Mouse (Mus musculus) lung, embryonic 15.5 days (tissue): ENCODE data around the gene Atp8b2. TPM values are rescaled to one million over a fixed set of nuclear protein-coding genes. Genes with fewer than 3 reads are reported as not detected.

ENCODE experiments used
- ATAC-seq: fragments of 200-750 bp; cut with Nextera tagmentation; 2 replicates; pipeline ENCODE4 v1.8.0; 2017; ENCODE audit warnings: moderate number of reproducible peaks, borderline replicate concordance; ENCODE audit not compliant: low FRiP score, low TSS enrichment; ENCODE audit errors: extremely low read depth
- H3K27ac ChIP-seq: fragments of 300-500 bp; sonication (generic); 2 replicates; pipeline ENCODE4 v1.5.1; 2015; ENCODE audit warnings: moderate library complexity, mild to moderate bottlenecking, inconsistent platforms
- H3K27me3 ChIP-seq: fragments of 300-500 bp; sonication (generic); 2 replicates; pipeline ENCODE4 v1.6.1; 2015; ENCODE audit warnings: inconsistent platforms
- H3K36me3 ChIP-seq: fragments of 300-500 bp; sonication (generic); 2 replicates; pipeline ENCODE4 v1.6.1; 2015; ENCODE audit warnings: inconsistent platforms
- H3K4me1 ChIP-seq: fragments of 300-500 bp; sonication (generic); 2 replicates; pipeline ENCODE4 v1.6.1; 2015; ENCODE audit warnings: inconsistent platforms
- H3K4me2 ChIP-seq: fragments of 300-500 bp; sonication (generic); 2 replicates; pipeline ENCODE4 v1.6.1; 2015; ENCODE audit warnings: inconsistent platforms, mild to moderate bottlenecking, moderate library complexity
- H3K4me3 ChIP-seq: fragments of 300-500 bp; sonication (generic); 2 replicates; pipeline ENCODE4 v1.5.1; 2015; ENCODE audit warnings: mild to moderate bottlenecking, inconsistent platforms
- H3K9ac ChIP-seq: fragments of 300-500 bp; sonication (generic); 2 replicates; pipeline ENCODE4 v1.6.1; 2015; ENCODE audit warnings: inconsistent platforms
- H3K9me3 ChIP-seq: fragments of 300-500 bp; sonication (generic); 2 replicates; pipeline ENCODE4 v1.6.1; 2016; ENCODE audit warnings: inconsistent platforms
- WGBS: fragments of 180-500 bp; shearing (Covaris S2); methylation state at CpG from one replicate; pipeline ENCODE4 v1.1.7; 2015; 5-methylcytosine and 5-hydroxymethylcytosine counted together
- polyA plus RNA-seq: library from polyadenylated mRNA; unstranded; fragments of >200 nt; fragmentation: Nextera tagmentation; extraction: Ambion mirVana; gene quantifications from 2 replicates; pipeline ENCODE4 v1.2.1, GENCODE M21; 2015

Atp8b2 gene
- polyA plus RNA-seq, 1 experiment from 2014 or later, result 14.8 TPM

GRCm38 (mm10) chr3:89916622-89917021, 46.7 kb downstream of the Atp8b2 start:
- Histone ChIP-seq H3K27ac (no peak overlapping the region), H3K27me3 (peaks cover 13% of the 10 kb centered on the region; the same call in 1 of the 2 replicates), H3K4me2 (no peak overlapping the region), H3K36me3 (no peaks in the 10 kb centered on the region), H3K4me1 (peaks cover 22% of the 10 kb centered on the region), H3K4me3 (no peak overlapping the region), H3K9ac (no peak overlapping the region), H3K9me3 (no peaks in the 10 kb centered on the region)
- 61% methylated on average over 1 of the region's 1 CpGs for WGBS
- no peak for ATAC-seq

GRCm38 (mm10) chr3:89914700-89915099, 48.6 kb downstream of the Atp8b2 start:
- Histone ChIP-seq H3K27me3 (peaks cover 18% of the 10 kb centered on the region; the same call in 1 of the 2 replicates), H3K9ac (no peak overlapping the region), H3K4me1 (peaks cover 38% of the 10 kb centered on the region), H3K4me3 (no peak overlapping the region), H3K36me3 (no peaks in the 10 kb centered on the region), H3K27ac (no peak overlapping the region), H3K9me3 (no peaks in the 10 kb centered on the region), H3K4me2 (no peak overlapping the region)
- ATAC-seq, result no peak
- 40% methylated on average over 4 of the region's 4 CpGs for WGBS

- Histone ChIP-seq H3K9ac (peak within 1 kb of the TSS; percentile 42), H3K27ac (peak within 1 kb of the TSS; percentile 54; the same call in 1 of the 2 replicates)
- 2% methylated on average over 75 of the region's 75 CpGs for WGBS
These were observed 50.5 kb downstream of the Atp8b2 start, which contains the start of gene Il6ra for GRCm38 (mm10) chr3:89912543-89913391. Gene Il6ra, minus strand, starts transcription at chr3:89913196.

GRCm38 (mm10) chr3:89912108-89912542, 51.2 kb downstream of the Atp8b2 start:
- no peak for ATAC-seq
- WGBS, result 35% methylated on average over 6 of the region's 6 CpGs
- Histone ChIP-seq H3K27me3 (peaks cover 18% of the 10 kb centered on the region; the same call in 1 of the 2 replicates), H3K27ac (no peak overlapping the region), H3K9ac (no peak overlapping the region), H3K36me3 (no peaks in the 10 kb centered on the region), H3K4me3 (peak overlapping the region; percentile 46), H3K4me2 (peak overlapping the region; percentile 97), H3K9me3 (no peaks in the 10 kb centered on the region), H3K4me1 (peaks cover 48% of the 10 kb centered on the region)

More at GRCm38 (mm10) chr3:89912543-89913391, 50.5 kb downstream of the Atp8b2 start, which contains the start of gene Il6ra:
- peaks cover 48% of the 10 kb centered on the region for H3K4me1 ChIP-seq
- peak; percentile 76 for ATAC-seq
- H3K4me3 ChIP-seq, result peak within 1 kb of the TSS; percentile 46
- H3K27me3 ChIP-seq, result peaks cover 18% of the 10 kb centered on the region; the same call in 1 of the 2 replicates
- no peaks in the 10 kb centered on the region for H3K9me3 ChIP-seq
- peak within 1 kb of the TSS; percentile 97 for H3K4me2 ChIP-seq
- H3K36me3 ChIP-seq, result no peaks in the 10 kb centered on the region

GRCm38 (mm10) chr3:89911207-89911606, 52.1 kb downstream of the Atp8b2 start:
- Histone ChIP-seq H3K9ac (no peak overlapping the region), H3K4me2 (no peak overlapping the region), H3K4me3 (no peak overlapping the region), H3K9me3 (no peaks in the 10 kb centered on the region), H3K27ac (no peak overlapping the region), H3K27me3 (peaks cover 18% of the 10 kb centered on the region; the same call in 1 of the 2 replicates), H3K4me1 (peaks cover 48% of the 10 kb centered on the region), H3K36me3 (no peaks in the 10 kb centered on the region)
- 65% methylated on average over 3 of the region's 3 CpGs for WGBS
- no peak for ATAC-seq

- Histone ChIP-seq H3K36me3 (no peaks in the 10 kb centered on the region), H3K4me3 (no peak overlapping the region), H3K4me1 (peaks cover 52% of the 10 kb centered on the region), H3K9ac (no peak overlapping the region), H3K4me2 (peak overlapping the region; percentile 15; the same call in 1 of the 2 replicates), H3K27me3 (peaks cover 18% of the 10 kb centered on the region; the same call in 1 of the 2 replicates), H3K9me3 (no peaks in the 10 kb centered on the region), H3K27ac (peak overlapping the region; percentile 62)
- ATAC-seq, result peak; percentile 73
- WGBS, result 40% methylated on average over 5 of the region's 5 CpGs
These were observed 53.4 kb downstream of the Atp8b2 start for GRCm38 (mm10) chr3:89909703-89910542.

- no peak overlapping the region for H3K9ac ChIP-seq
- peaks cover 52% of the 10 kb centered on the region for H3K4me1 ChIP-seq
- no peak for ATAC-seq
- H3K27me3 ChIP-seq, result 0 out of 2 replicates have a peak, but pooled peaks cover 11% of the 10 kb centered on the region
- no peak overlapping the region for H3K27ac ChIP-seq
- no peak overlapping the region for H3K4me3 ChIP-seq
- H3K9me3 ChIP-seq, result no peaks in the 10 kb centered on the region
- no peak overlapping the region for H3K4me2 ChIP-seq
- 76% methylated on average over 6 of the region's 6 CpGs for WGBS
- no peaks in the 10 kb centered on the region for H3K36me3 ChIP-seq
These were observed 54.5 kb downstream of the Atp8b2 start for GRCm38 (mm10) chr3:89908836-89909235.

GRCm38 (mm10) chr3:89907846-89908245, 55.5 kb downstream of the Atp8b2 start:
- no peak overlapping the region for H3K4me2 ChIP-seq
- no peaks in the 10 kb centered on the region for H3K36me3 ChIP-seq
- no peak for ATAC-seq
- no peak overlapping the region for H3K27ac ChIP-seq
- peaks cover 43% of the 10 kb centered on the region for H3K4me1 ChIP-seq
- no peak overlapping the region for H3K9ac ChIP-seq
- H3K4me3 ChIP-seq, result no peak overlapping the region
- WGBS, result 78% methylated on average over 3 of the region's 3 CpGs
- H3K9me3 ChIP-seq, result no peaks in the 10 kb centered on the region
- H3K27me3 ChIP-seq, result 0 out of 2 replicates have a peak, but pooled peaks cover 11% of the 10 kb centered on the region

- WGBS, result 57% methylated on average over 8 of the region's 8 CpGs
These were observed 63.8 kb downstream of the Atp8b2 start for GRCm38 (mm10) chr3:89899511-89899908.

GRCm38 (mm10) chr3:89898870-89899510, 64.3 kb downstream of the Atp8b2 start:
- H3K36me3 ChIP-seq, result no peaks in the 10 kb centered on the region
- no peak overlapping the region for H3K4me2 ChIP-seq
- H3K27ac ChIP-seq, result peak overlapping the region; percentile 69
- no peak overlapping the region for H3K9ac ChIP-seq
- no peaks in the 10 kb centered on the region for H3K9me3 ChIP-seq
- H3K4me1 ChIP-seq, result peaks cover 20% of the 10 kb centered on the region
- ATAC-seq, result peak; percentile 62; the same call in 1 of the 2 replicates
- 48% methylated on average over 5 of the region's 5 CpGs for WGBS
- H3K27me3 ChIP-seq, result no peaks in the 10 kb centered on the region
- no peak overlapping the region for H3K4me3 ChIP-seq

More at GRCm38 (mm10) chr3:89899511-89899908, 63.8 kb downstream of the Atp8b2 start:
- Histone ChIP-seq H3K4me2 (no peak overlapping the region), H3K27me3 (no peaks in the 10 kb centered on the region), H3K9me3 (no peaks in the 10 kb centered on the region), H3K4me3 (no peak overlapping the region), H3K4me1 (peaks cover 20% of the 10 kb centered on the region), H3K27ac (peak overlapping the region; percentile 69; the same call in 1 of the 2 replicates), H3K36me3 (no peaks in the 10 kb centered on the region), H3K9ac (no peak overlapping the region)
- no peak for ATAC-seq

GRCm38 (mm10) chr3:89898011-89898410, 65.3 kb downstream of the Atp8b2 start:
- Histone ChIP-seq H3K9ac (no peak overlapping the region), H3K36me3 (no peaks in the 10 kb centered on the region), H3K27me3 (no peaks in the 10 kb centered on the region), H3K4me1 (peaks cover 20% of the 10 kb centered on the region), H3K9me3 (no peaks in the 10 kb centered on the region), H3K4me2 (no peak overlapping the region), H3K27ac (no peak overlapping the region), H3K4me3 (no peak overlapping the region)
- no peak for ATAC-seq
- WGBS, result 69% methylated on average over 10 of the region's 10 CpGs
